Mouse (Mus musculus): ENCODE results near the gene Enpep.

The Enpep gene

GRCm38 (mm10) chr3:129308876-129309275 lies 23.6 kb downstream of the Enpep start:
- TF ChIP-seq CTCF (conservative IDR thresholded peaks at IDR 0.05; ENCODE audit: low read length) (no peak), POU5F1 (IDR thresholded peaks at IDR 0.05; ENCODE audit: borderline replicate concordance, low read length) (no peak), NANOG (IDR thresholded peaks at IDR 0.05; ENCODE audit: borderline replicate concordance, low read length) (no peak)
- Histone ChIP-seq H3K4me3 (replicated peaks; ENCODE audit: low read length) (no peak overlapping the region), H3K4me1 (replicated peaks; ENCODE audit: low read depth, low read length) (peaks cover 5% of the 10 kb centered on the region), H3K9me3 (ENCODE audit: low read length) (no peaks in the 10 kb centered on the region), H3K36me3 (ENCODE audit: insufficient read depth, low read length) (no peaks in the 10 kb centered on the region), H3K27me3 (ENCODE audit: insufficient read depth, low read length) (0 out of 2 replicates have a peak, but pooled peaks cover 2% of the 10 kb centered on the region)

- H3K27me3 ChIP-seq (ENCODE audit: insufficient read depth, low read length) = 0 out of 2 replicates have a peak, but pooled peaks cover 2% of the 10 kb centered on the region
- TF ChIP-seq POU5F1 (IDR thresholded peaks at IDR 0.05; ENCODE audit: borderline replicate concordance, low read length) (no peak), CTCF (conservative IDR thresholded peaks at IDR 0.05; ENCODE audit: low read length) (peak; percentile 37; the same call in 1 of the 2 replicates), NANOG (IDR thresholded peaks at IDR 0.05; ENCODE audit: borderline replicate concordance, low read length) (no peak)
Observed at GRCm38 (mm10) chr3:129308102-129308752, 24.3 kb downstream of the Enpep start.

GRCm38 (mm10) chr3:129303941-129304340 lies 28.6 kb downstream of the Enpep start:
- H3K9me3 ChIP-seq (ENCODE audit: low read length) = no peaks in the 10 kb centered on the region
- 0 out of 2 replicates have a peak, but pooled peaks cover 2% of the 10 kb centered on the region for H3K27me3 ChIP-seq (ENCODE audit: insufficient read depth, low read length)
- no peaks in the 10 kb centered on the region for H3K36me3 ChIP-seq (ENCODE audit: insufficient read depth, low read length)
- no peak overlapping the region for H3K4me3 ChIP-seq (replicated peaks; ENCODE audit: low read length)
- peaks cover 5% of the 10 kb centered on the region for H3K4me1 ChIP-seq (replicated peaks; ENCODE audit: low read depth, low read length)
- no peak for TF ChIP-seq NANOG (IDR thresholded peaks at IDR 0.05; ENCODE audit: borderline replicate concordance, low read length)
- TF ChIP-seq POU5F1 (IDR thresholded peaks at IDR 0.05; ENCODE audit: borderline replicate concordance, low read length) = no peak
- peak; percentile 72 for TF ChIP-seq CTCF (conservative IDR thresholded peaks at IDR 0.05; ENCODE audit: low read length)

More at GRCm38 (mm10) chr3:129308102-129308752, 24.3 kb downstream of the Enpep start:
- H3K9me3 ChIP-seq (ENCODE audit: low read length) = no peaks in the 10 kb centered on the region
- no peak overlapping the region for H3K4me3 ChIP-seq (replicated peaks; ENCODE audit: low read length)
- H3K36me3 ChIP-seq (ENCODE audit: insufficient read depth, low read length) = no peaks in the 10 kb centered on the region
- H3K4me1 ChIP-seq (replicated peaks; ENCODE audit: low read depth, low read length) = peaks cover 5% of the 10 kb centered on the region

- no peak for TF ChIP-seq NANOG (IDR thresholded peaks at IDR 0.05; ENCODE audit: borderline replicate concordance, low read length)
- no peak for TF ChIP-seq POU5F1 (IDR thresholded peaks at IDR 0.05; ENCODE audit: borderline replicate concordance, low read length)
- TF ChIP-seq CTCF (conservative IDR thresholded peaks at IDR 0.05; ENCODE audit: low read length) = peak; percentile 34
- Histone ChIP-seq H3K36me3 (ENCODE audit: insufficient read depth, low read length) (no peaks in the 10 kb centered on the region), H3K4me3 (replicated peaks; ENCODE audit: low read length) (no peak overlapping the region), H3K9me3 (ENCODE audit: low read length) (no peaks in the 10 kb centered on the region), H3K27me3 (ENCODE audit: insufficient read depth, low read length) (no peaks in the 10 kb centered on the region), H3K4me1 (replicated peaks; ENCODE audit: low read depth, low read length) (peaks cover 11% of the 10 kb centered on the region)
Observed at GRCm38 (mm10) chr3:129299874-129300273, 32.6 kb downstream of the Enpep start.

GRCm38 (mm10) chr3:129298606-129299005 lies 33.9 kb downstream of the Enpep start:
- no peak for TF ChIP-seq NANOG (IDR thresholded peaks at IDR 0.05; ENCODE audit: borderline replicate concordance, low read length)
- TF ChIP-seq CTCF (conservative IDR thresholded peaks at IDR 0.05; ENCODE audit: low read length) = no peak
- TF ChIP-seq POU5F1 (IDR thresholded peaks at IDR 0.05; ENCODE audit: borderline replicate concordance, low read length) = no peak
- Histone ChIP-seq H3K9me3 (ENCODE audit: low read length) (no peaks in the 10 kb centered on the region), H3K4me3 (replicated peaks; ENCODE audit: low read length) (no peak overlapping the region), H3K27me3 (ENCODE audit: insufficient read depth, low read length) (no peaks in the 10 kb centered on the region), H3K4me1 (replicated peaks; ENCODE audit: low read depth, low read length) (peaks cover 12% of the 10 kb centered on the region), H3K36me3 (ENCODE audit: insufficient read depth, low read length) (no peaks in the 10 kb centered on the region)

GRCm38 (mm10) chr3:129296994-129297393 lies 35.5 kb downstream of the Enpep start:
- peaks cover 12% of the 10 kb centered on the region for H3K4me1 ChIP-seq (replicated peaks; ENCODE audit: low read depth, low read length)
- TF ChIP-seq POU5F1 (IDR thresholded peaks at IDR 0.05; ENCODE audit: borderline replicate concordance, low read length) (no peak), NANOG (IDR thresholded peaks at IDR 0.05; ENCODE audit: borderline replicate concordance, low read length) (no peak), CTCF (conservative IDR thresholded peaks at IDR 0.05; ENCODE audit: low read length) (no peak)
- H3K36me3 ChIP-seq (ENCODE audit: insufficient read depth, low read length) = no peaks in the 10 kb centered on the region
- no peaks in the 10 kb centered on the region for H3K9me3 ChIP-seq (ENCODE audit: low read length)
- H3K4me3 ChIP-seq (replicated peaks; ENCODE audit: low read length) = no peak overlapping the region
- H3K27me3 ChIP-seq (ENCODE audit: insufficient read depth, low read length) = no peaks in the 10 kb centered on the region

- Histone ChIP-seq H3K36me3 (ENCODE audit: insufficient read depth, low read length) (no peaks in the 10 kb centered on the region), H3K27me3 (ENCODE audit: insufficient read depth, low read length) (no peaks in the 10 kb centered on the region), H3K4me3 (replicated peaks; ENCODE audit: low read length) (no peak overlapping the region), H3K9me3 (ENCODE audit: low read length) (no peaks in the 10 kb centered on the region), H3K4me1 (replicated peaks; ENCODE audit: low read depth, low read length) (peaks cover 12% of the 10 kb centered on the region)
- TF ChIP-seq NANOG (IDR thresholded peaks at IDR 0.05; ENCODE audit: borderline replicate concordance, low read length) = no peak
- TF ChIP-seq POU5F1 (IDR thresholded peaks at IDR 0.05; ENCODE audit: borderline replicate concordance, low read length) = no peak
- TF ChIP-seq CTCF (conservative IDR thresholded peaks at IDR 0.05; ENCODE audit: low read length) = no peak
Observed at GRCm38 (mm10) chr3:129295883-129296282, 36.6 kb downstream of the Enpep start.

GRCm38 (mm10) chr3:129289536-129289935 lies 43.0 kb downstream of the Enpep start:
- Histone ChIP-seq H3K4me3 (replicated peaks; ENCODE audit: low read length) (no peak overlapping the region), H3K9me3 (ENCODE audit: low read length) (no peaks in the 10 kb centered on the region), H3K36me3 (ENCODE audit: insufficient read depth, low read length) (no peaks in the 10 kb centered on the region), H3K4me1 (replicated peaks; ENCODE audit: low read depth, low read length) (peaks cover 8% of the 10 kb centered on the region; the same call in 1 of the 2 replicates), H3K27me3 (ENCODE audit: insufficient read depth, low read length) (no peaks in the 10 kb centered on the region; the same call in 1 of the 2 replicates)
- TF ChIP-seq POU5F1 (IDR thresholded peaks at IDR 0.05; ENCODE audit: borderline replicate concordance, low read length) (no peak), NANOG (IDR thresholded peaks at IDR 0.05; ENCODE audit: borderline replicate concordance, low read length) (no peak), CTCF (conservative IDR thresholded peaks at IDR 0.05; ENCODE audit: low read length) (no peak)

All from E14TG2a.4 (cell line).